Mouse (Mus musculus): ENCODE measurements around the gene Dok1. TPM values are rescaled to one million over a fixed set of nuclear protein-coding genes. Genes with fewer than 3 reads are reported as not detected.

Gene Dok1
- polyA plus RNA-seq, 1 experiment from 2014 or later = 22.2 TPM

DNA sequence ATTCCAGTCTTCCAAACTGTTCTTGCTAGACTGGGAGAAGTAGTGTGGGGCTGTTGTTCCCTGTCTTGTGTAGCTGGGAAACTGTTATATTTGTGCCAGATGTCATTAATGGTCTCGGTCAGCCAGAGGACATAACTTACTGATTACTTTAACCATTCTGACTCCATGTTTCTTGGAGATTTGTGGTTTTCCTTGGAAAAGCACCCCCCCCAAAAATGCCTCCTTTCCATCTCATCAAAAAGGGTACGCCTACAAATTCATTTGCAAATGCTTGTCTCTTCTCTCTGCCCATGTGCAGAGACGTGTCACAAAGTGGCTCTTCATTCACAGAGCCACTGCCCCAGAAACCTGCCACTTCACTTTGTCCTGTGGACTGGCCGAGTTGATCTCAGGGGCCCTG is 8.8 kb downstream of the Dok1 start:
- Histone ChIP-seq H3K9me3 (replicated peaks) (no peaks in the 10 kb centered on the region), H3K4me2 (no peak overlapping the region), H3K27ac (peak overlapping the region; percentile 82), H3K9ac (no peak overlapping the region; the same call in 1 of the 2 replicates), H3K4me3 (no peak overlapping the region), H3K4me1 (peaks cover 80% of the 10 kb centered on the region), H3K36me3 (peaks cover 1% of the 10 kb centered on the region; the same call in 1 of the 2 replicates), H3K27me3 (replicated peaks) (no peaks in the 10 kb centered on the region)
- 44% methylated on average over 4 of the region's 4 CpGs for WGBS (ENCODE audit: insufficient replicate concordance)
- no peak for ATAC-seq

DNA sequence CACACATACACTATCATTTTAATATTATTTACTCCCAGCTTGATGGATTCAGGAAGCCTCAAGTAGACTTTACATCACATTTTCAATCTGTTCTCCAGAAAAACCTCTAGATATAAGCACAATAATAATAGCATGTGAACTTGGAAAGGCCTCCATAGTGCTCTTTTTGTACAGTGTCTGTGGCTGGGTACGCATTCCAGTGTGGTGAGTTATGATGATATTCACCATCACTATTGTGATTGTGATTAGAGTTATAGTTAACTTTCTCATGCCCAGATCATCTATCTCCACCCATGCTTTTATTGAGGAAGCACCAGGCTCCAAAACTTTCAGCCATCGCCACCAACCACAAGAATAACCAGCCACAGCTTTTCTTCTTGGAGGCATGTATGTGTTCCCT is 9.5 kb downstream of the Dok1 start:
- Histone ChIP-seq H3K4me2 (no peak overlapping the region), H3K27ac (peak overlapping the region; percentile 82), H3K9me3 (replicated peaks) (no peaks in the 10 kb centered on the region), H3K36me3 (no peaks in the 10 kb centered on the region), H3K9ac (peak overlapping the region; percentile 33; the same call in 1 of the 2 replicates), H3K27me3 (replicated peaks) (no peaks in the 10 kb centered on the region), H3K4me3 (no peak overlapping the region), H3K4me1 (peaks cover 82% of the 10 kb centered on the region)
- WGBS (ENCODE audit: insufficient replicate concordance) = 92% methylated on average over 2 of the region's 2 CpGs
- ATAC-seq = no peak

- 0 out of 2 replicates have a peak, but pooled peaks cover 2% of the 10 kb centered on the region for H3K36me3 ChIP-seq
- H3K27ac ChIP-seq = peak overlapping the region; percentile 82
- peak overlapping the region; percentile 38; the same call in 1 of the 2 replicates for H3K9ac ChIP-seq
- H3K4me2 ChIP-seq = peak overlapping the region; percentile 33
- no peak overlapping the region for H3K4me3 ChIP-seq
- no peaks in the 10 kb centered on the region for H3K27me3 ChIP-seq (replicated peaks)
- H3K9me3 ChIP-seq (replicated peaks) = no peaks in the 10 kb centered on the region
- peak; percentile 83 for ATAC-seq
- H3K4me1 ChIP-seq = peaks cover 82% of the 10 kb centered on the region
- WGBS (ENCODE audit: insufficient replicate concordance) = 58% methylated on average over 9 of the region's 9 CpGs
Observed at GRCm38 (mm10) chr6:83023008-83023407, 10.3 kb downstream of the Dok1 start.

GRCm38 (mm10) chr6:83020836-83021593 is 12.3 kb downstream of the Dok1 start:
- Histone ChIP-seq H3K27ac (peak overlapping the region; percentile 82), H3K9me3 (replicated peaks) (no peaks in the 10 kb centered on the region), H3K4me2 (no peak overlapping the region; the same call in 1 of the 2 replicates), H3K9ac (0 out of 2 replicates have a peak overlapping the region, but pooled peaks have one; percentile 27), H3K4me3 (no peak overlapping the region), H3K36me3 (0 out of 2 replicates have a peak, but pooled peaks cover 2% of the 10 kb centered on the region), H3K4me1 (peaks cover 90% of the 10 kb centered on the region), H3K27me3 (replicated peaks) (no peaks in the 10 kb centered on the region)
- ATAC-seq = no peak
- WGBS (ENCODE audit: insufficient replicate concordance) = 72% methylated on average over 4 of the region's 4 CpGs

- ATAC-seq = peak; percentile 75
- H3K36me3 ChIP-seq = 0 out of 2 replicates have a peak, but pooled peaks cover 2% of the 10 kb centered on the region
- peaks cover 99% of the 10 kb centered on the region for H3K4me1 ChIP-seq
- no peak overlapping the region for H3K4me3 ChIP-seq
- peak overlapping the region; percentile 82 for H3K27ac ChIP-seq
- H3K27me3 ChIP-seq (replicated peaks) = no peaks in the 10 kb centered on the region
- H3K9ac ChIP-seq = peak overlapping the region; percentile 37; the same call in 1 of the 2 replicates
- peak overlapping the region; percentile 27 for H3K4me2 ChIP-seq
- no peaks in the 10 kb centered on the region for H3K9me3 ChIP-seq (replicated peaks)
- 23% methylated on average over 6 of the region's 6 CpGs for WGBS (ENCODE audit: insufficient replicate concordance)
Observed at GRCm38 (mm10) chr6:83020121-83020520, 13.2 kb downstream of the Dok1 start.

DNA sequence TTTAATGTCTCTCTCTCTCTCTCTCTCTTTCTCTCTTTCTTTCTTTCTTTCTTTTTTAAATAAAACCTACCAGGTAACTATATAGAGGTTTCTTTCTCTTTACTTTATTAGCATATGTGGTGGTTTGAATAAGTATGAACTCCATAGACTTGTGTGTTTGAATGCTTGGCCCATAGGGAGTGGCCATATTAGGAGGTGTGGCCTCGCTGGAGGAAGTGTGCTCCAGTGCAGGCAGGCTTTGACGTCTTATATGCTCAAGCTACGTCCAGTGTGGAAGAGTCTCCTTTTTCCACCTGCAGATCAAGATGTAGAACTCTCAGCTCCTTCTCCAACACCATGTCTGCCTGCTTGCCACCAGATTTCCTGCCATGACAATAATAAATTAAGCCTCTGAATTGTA is 14.2 kb downstream of the Dok1 start:
- H3K27me3 ChIP-seq (replicated peaks) = no peaks in the 10 kb centered on the region
- H3K9ac ChIP-seq = no peak overlapping the region
- no peak for ATAC-seq
- H3K4me1 ChIP-seq = peaks cover 98% of the 10 kb centered on the region
- WGBS (ENCODE audit: insufficient replicate concordance) = 71% methylated on average over 3 of the region's 3 CpGs
- peak overlapping the region; percentile 82 for H3K27ac ChIP-seq
- no peaks in the 10 kb centered on the region for H3K9me3 ChIP-seq (replicated peaks)
- no peak overlapping the region for H3K4me3 ChIP-seq
- 0 out of 2 replicates have a peak, but pooled peaks cover 2% of the 10 kb centered on the region for H3K36me3 ChIP-seq
- no peak overlapping the region for H3K4me2 ChIP-seq

DNA sequence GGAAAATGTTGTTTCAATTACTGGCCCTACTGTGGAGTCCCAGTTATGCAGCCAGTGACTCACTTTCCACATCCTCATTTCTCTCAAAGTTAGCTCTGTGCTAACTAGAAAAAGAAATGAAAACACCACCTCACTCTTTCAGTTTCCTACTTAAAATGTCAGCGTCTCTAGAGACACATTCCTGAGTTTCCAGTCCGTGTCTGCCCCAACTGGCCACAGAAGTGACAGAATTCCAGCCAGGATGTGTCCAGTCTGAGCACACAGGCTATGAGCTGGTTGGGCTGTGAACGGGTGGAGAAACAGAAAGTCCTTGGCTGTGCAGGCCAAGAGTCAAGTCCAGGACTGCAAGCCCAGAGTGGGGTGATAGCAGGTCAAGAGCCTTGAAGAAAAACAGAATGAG is 16.1 kb downstream of the Dok1 start:
- 66% methylated on average over 3 of the region's 3 CpGs for WGBS (ENCODE audit: insufficient replicate concordance)
- Histone ChIP-seq H3K4me1 (peaks cover 98% of the 10 kb centered on the region), H3K9me3 (replicated peaks) (no peaks in the 10 kb centered on the region), H3K9ac (0 out of 2 replicates have a peak overlapping the region, but pooled peaks have one; percentile 14), H3K4me2 (no peak overlapping the region), H3K27me3 (replicated peaks) (no peaks in the 10 kb centered on the region), H3K36me3 (0 out of 2 replicates have a peak, but pooled peaks cover 2% of the 10 kb centered on the region), H3K4me3 (no peak overlapping the region), H3K27ac (peak overlapping the region; percentile 82)
- ATAC-seq = no peak

- no peak for ATAC-seq
- H3K4me2 ChIP-seq = peak overlapping the region; percentile 64
- H3K4me1 ChIP-seq = peaks cover 98% of the 10 kb centered on the region
- H3K9ac ChIP-seq = peak overlapping the region; percentile 73
- no peaks in the 10 kb centered on the region for H3K9me3 ChIP-seq (replicated peaks)
- no peaks in the 10 kb centered on the region for H3K27me3 ChIP-seq (replicated peaks)
- H3K27ac ChIP-seq = peak overlapping the region; percentile 99
- 73% methylated on average over 2 of the region's 2 CpGs for WGBS (ENCODE audit: insufficient replicate concordance)
- H3K4me3 ChIP-seq = peak overlapping the region; percentile 3; the same call in 1 of the 2 replicates
- 0 out of 2 replicates have a peak, but pooled peaks cover 2% of the 10 kb centered on the region for H3K36me3 ChIP-seq
Observed at GRCm38 (mm10) chr6:83015749-83016148, 17.5 kb downstream of the Dok1 start.

DNA sequence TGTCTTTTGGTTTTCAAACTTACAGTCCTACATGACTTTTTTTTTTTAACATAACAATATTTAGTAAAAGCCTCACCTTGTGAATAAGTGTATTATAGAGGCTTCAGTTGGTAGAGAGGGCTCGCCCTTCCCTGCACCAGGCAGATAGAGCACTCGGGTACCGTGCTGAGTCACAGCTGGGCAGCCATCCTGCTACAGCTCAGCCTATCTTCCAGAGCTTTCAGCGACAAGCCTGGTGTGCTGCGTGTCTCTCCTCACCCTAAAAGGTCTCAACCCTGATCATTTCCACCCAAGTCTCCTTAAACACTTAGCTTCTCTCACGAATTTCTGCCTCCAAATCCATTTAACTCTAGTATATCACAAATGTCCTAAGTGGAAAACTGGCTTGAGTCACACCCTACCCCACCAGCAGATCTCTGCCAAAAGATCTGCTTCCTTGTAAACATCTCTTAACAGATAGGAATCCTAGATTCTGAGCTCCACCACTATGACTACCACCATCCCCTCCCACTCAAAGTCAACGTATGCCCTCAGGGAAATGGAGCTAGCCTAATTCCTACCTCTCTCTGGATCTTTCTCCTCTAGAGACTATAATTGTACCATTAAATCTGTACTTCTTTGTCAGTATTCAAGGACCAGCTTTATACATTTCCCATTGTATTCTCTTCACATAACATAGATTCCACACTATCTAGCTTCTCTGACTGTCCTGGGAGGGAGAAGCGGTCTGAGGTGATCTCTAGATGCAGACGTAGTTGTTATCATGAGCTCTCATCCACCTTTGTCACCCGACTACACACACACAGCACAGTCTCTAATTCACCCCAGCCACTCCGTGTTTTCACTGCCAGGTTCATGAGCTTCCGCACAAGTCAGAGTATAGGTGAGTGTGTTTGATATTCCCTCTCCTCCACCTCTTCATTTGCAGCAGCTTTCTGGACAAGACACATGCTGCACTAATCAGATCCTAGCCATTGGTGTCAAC is 18.5 kb downstream of the Dok1 start:
- Histone ChIP-seq H3K4me2 (peak overlapping the region; percentile 64), H3K27ac (peak overlapping the region; percentile 99), H3K9ac (peak overlapping the region; percentile 73), H3K36me3 (0 out of 2 replicates have a peak, but pooled peaks cover 2% of the 10 kb centered on the region), H3K4me1 (peaks cover 98% of the 10 kb centered on the region), H3K4me3 (peak overlapping the region; percentile 31), H3K27me3 (replicated peaks) (no peaks in the 10 kb centered on the region), H3K9me3 (replicated peaks) (no peaks in the 10 kb centered on the region)
- WGBS (ENCODE audit: insufficient replicate concordance) = 19% methylated on average over 12 of the region's 12 CpGs
- ATAC-seq = peak; percentile 96

DNA sequence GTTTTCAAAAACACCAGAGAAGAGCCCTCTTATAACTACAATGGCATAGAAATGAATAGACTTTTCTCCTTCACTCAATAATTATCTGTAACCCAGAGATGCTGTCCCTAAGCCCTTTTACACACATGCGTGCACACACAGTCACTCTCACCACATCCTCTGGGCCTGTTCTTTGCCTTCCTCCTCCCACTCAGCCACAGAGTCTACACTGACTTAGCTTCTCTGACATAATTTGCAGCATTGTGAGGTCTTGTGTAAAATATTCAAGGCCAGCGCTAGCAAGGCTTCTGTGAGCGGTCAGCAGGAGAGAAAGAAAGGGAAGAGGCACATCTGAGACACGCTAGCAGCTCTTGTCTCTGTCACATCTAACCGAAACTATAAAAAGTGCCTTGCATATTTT is 19.8 kb downstream of the Dok1 start:
- ATAC-seq = no peak
- Histone ChIP-seq H3K9ac (peak overlapping the region; percentile 73), H3K27ac (peak overlapping the region; percentile 99), H3K9me3 (replicated peaks) (no peaks in the 10 kb centered on the region), H3K36me3 (0 out of 2 replicates have a peak, but pooled peaks cover 2% of the 10 kb centered on the region), H3K4me1 (peaks cover 87% of the 10 kb centered on the region), H3K4me3 (no peak overlapping the region), H3K4me2 (peak overlapping the region; percentile 64), H3K27me3 (replicated peaks) (no peaks in the 10 kb centered on the region)
- WGBS (ENCODE audit: insufficient replicate concordance) = 55% methylated on average over 5 of the region's 5 CpGs

DNA sequence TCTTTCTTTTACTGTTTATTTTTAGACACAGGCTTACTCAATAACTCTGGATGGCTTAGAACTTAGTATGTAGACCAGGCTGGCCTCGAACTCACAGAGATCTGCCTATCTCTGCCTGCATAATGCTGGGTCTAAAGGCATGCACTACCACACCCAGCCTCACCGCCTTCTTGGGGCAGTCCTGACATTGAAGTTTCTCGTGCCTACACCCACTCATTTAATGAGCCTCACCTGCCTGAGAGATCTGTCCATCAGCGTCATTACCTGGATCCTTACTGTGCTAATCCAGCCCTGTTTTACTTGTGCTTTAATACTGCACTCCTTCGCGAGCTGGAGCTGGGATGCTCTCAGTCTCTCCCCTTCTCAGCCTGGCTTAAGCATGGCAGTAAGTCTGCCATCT is 21.5 kb downstream of the Dok1 start:
- H3K4me3 ChIP-seq = no peak overlapping the region
- 60% methylated on average over 6 of the region's 6 CpGs for WGBS (ENCODE audit: insufficient replicate concordance)

More for the DNA sequence above, 21.5 kb downstream of the Dok1 start:
- Histone ChIP-seq H3K4me1 (peaks cover 71% of the 10 kb centered on the region), H3K9ac (peak overlapping the region; percentile 39; the same call in 1 of the 2 replicates), H3K4me2 (no peak overlapping the region), H3K27ac (peak overlapping the region; percentile 99), H3K36me3 (no peaks in the 10 kb centered on the region), H3K9me3 (replicated peaks) (no peaks in the 10 kb centered on the region), H3K27me3 (replicated peaks) (no peaks in the 10 kb centered on the region)
- no peak for ATAC-seq
